Mouse (Mus musculus) WW6 (cell line): ENCODE results near the gene Mrps18b.

Experiments
- DNase-seq: peaks from one replicate; pipeline ENCODE4 v3.0.0-alpha.2; 2013; ENCODE audit warnings: low read depth, low spot score

Gene Mrps18b

GRCm38 (mm10) chr17:35918276-35919059 lies 2.3 kb upstream of the Mrps18b start:
- DNase-seq, result no peak

DNA sequence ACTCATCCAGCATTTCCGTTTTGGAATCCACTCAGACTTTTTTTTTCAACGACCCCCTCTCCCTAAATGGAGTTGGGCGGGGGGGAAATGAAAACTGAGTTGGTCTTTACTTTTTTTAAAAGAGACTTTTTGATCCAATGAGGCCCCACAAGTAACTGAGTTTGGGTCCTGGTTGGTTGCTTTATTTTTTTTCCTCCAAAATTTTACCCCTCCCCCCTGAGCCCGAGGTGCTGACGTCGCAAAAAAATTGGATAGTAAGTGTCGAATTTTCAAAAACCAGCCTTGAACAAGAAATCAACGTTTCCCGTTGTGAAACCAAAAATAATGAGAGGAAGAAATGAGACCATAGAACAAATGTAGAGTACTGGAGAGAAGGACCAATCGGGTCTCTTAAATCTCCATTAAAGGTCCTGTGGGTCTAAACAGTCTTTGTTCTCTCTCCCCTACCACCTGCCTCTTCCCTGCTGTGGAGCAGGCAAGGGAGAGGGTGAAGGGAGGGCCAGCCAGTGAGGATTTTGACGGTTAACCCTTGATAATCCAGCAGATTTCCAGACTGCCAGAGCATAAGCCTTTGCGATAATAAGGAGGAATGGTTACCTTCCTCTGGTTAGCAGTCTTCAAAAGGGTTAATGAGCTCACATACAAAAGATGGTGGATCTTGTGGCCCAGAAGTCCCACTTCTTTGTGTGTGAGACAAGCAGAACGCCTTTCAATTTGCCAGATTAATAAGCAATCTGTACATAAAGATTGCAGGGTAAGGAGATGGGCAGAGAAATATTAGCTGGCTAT lies 1.5 kb upstream of the Mrps18b start:
- no peak for DNase-seq

- no peak for DNase-seq
Observed at GRCm38 (mm10) chr17:35917143-35917462, 914 bp upstream of the Mrps18b start.

DNA sequence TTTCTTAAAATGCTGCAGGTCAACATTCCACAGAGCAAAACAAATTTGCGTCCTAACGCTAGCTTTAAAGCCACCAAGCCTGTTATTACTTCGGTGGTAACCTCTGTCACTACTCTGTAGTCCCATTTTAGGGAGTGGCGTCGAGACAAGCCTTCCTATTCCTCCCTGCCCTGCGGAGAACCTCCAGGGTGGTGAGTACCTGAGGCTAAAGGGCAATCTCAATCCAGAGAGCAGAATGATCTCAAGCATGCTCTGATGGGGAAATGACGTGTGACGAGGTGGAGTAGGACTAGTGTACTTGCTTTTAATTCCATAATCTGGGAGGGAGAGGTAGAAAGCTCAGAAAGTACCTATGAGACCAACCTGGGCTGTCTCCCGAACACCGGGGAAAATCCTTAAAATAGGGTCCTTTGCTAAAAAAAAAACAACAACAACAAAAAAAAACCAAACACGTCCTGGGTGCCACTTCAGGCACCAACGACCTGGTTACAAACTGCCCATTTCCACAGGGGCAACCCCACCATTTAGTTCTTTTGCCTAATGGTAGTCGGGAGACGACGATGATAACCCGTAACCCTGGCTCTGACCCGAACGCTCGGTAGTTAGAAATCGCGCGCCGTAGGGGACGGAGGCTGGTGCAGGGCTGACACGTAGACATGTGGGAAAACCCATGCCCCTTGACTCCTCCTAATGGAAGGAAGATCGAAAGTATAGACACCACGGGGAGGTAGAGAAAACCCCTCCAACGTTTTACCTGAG lies 472 bp downstream of the Mrps18b start:
- DNase-seq, result no peak

DNA sequence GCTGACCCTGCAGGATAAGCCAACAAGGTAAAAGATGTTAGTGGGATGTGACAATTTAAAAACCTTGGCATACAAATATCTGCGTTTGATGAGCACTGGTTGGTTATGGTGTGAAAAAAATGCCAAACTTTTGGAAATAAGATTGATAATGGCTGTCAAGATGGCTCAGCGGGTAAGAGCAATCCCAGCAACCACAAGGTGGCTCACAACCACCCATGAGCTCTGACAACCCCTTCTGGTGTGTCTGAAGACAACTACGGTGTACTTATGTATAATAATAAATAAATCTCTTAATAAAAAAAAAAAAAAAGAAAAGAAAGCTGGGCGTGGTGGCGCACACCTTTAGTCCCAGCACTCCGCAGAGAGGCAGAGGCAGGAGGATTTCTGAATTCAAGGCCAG lies 1.2 kb downstream of the Mrps18b start:
- no peak for DNase-seq

DNA sequence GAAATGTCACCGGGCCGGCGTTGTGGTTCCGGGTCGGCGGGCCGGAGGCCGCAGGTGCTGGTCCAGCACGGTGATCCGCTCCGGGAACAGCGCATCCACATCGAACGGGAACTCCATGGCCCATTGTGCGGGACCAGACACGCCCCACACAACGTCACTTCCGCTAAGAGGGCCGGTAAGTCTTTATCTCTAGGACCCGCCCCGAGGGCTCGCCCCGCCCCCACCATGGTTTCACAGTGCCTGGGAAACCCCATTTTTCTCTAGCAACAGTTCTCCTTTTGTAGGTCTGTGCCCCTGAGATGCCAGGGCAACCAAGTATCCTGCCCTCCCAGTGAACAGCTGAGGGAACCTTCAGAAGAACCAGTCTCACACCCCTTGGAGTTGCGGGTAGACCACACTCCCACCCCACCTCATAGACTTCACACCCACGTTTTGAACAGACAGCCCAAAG lies 6.2 kb downstream of the Mrps18b start, which contains the start of gene Atat1:
Gene Atat1 (minus strand): TSS at position 157 of the 451 bp plus-strand sequence.
- peak; percentile 79 for DNase-seq

GRCm38 (mm10) chr17:35909186-35909918 lies 6.8 kb downstream of the Mrps18b start:
- DNase-seq, result no peak

DNA sequence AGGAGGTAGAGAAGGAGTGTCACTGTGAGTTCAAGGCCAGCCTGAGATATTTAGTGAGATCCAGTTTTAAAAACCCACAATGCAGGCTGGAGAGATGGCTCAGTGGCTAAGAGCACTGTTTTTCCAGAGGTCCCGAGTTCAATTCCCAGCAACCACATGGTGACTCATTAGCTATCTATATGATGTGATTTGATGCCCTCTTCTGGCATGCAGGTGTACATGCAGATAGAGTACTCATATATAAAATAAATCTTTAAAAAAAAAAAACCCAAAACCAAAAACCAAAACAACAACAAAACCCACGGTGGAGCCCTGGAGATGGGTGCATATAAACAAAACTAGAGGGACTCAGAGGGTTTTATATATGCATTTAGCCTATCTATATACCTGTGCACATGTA lies 8.6 kb downstream of the Mrps18b start:
- DNase-seq, result no peak

- no peak for DNase-seq
Observed at GRCm38 (mm10) chr17:35905587-35905986, 10.6 kb downstream of the Mrps18b start.

GRCm38 (mm10) chr17:35903992-35904355 lies 12.2 kb downstream of the Mrps18b start:
- no peak for DNase-seq

DNA sequence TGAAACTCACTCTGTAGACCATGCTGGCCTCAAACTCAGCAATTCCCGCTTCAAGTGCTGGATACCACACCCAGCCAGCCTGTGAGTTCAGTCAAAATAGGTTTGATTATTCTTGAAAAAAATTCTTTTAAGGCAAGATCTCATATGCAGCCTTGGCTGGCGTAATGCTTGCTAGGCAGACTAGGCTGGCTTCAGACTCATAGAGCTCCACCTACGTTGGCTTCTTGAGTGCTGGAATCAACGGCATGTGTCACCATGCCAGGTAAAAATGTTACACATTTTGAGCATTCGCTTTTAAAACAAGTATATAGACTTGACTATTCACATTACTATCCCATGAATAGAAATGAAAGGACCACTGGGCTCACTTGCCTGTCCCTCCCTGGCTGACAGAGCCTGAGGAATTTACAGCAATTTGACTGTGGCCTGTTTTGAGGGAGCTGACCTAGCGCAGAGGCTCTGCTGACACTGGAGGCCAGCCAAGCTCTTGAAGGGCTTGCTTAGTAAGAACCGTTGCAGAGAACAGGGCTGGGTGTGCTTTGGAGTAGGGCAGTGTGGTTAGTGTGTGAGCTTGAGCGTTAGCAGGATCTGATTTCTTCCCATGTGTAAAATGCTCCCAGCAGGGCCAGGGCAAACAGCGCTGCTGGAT lies 12.7 kb downstream of the Mrps18b start:
- no peak for DNase-seq

DNA sequence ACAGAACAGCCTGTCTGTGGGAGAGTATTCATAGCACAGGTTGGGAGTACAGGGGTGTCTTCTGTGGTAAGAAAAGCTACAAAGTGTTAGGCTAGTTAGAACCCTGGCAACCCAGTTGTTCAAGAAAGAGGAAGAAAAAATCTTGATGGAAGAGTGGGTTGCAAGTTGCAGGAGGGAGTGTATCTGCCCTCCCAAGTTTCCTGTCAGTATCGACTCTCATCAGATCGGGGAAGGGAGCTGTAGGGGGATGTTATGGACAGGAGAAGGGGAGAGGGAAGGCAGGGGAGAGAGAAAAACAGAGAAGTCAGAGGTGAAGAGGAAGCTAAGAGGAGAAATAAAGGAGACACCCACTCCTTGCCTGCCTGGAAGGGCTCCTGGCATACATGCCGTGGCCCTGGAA lies 15.6 kb downstream of the Mrps18b start:
- no peak for DNase-seq

DNA sequence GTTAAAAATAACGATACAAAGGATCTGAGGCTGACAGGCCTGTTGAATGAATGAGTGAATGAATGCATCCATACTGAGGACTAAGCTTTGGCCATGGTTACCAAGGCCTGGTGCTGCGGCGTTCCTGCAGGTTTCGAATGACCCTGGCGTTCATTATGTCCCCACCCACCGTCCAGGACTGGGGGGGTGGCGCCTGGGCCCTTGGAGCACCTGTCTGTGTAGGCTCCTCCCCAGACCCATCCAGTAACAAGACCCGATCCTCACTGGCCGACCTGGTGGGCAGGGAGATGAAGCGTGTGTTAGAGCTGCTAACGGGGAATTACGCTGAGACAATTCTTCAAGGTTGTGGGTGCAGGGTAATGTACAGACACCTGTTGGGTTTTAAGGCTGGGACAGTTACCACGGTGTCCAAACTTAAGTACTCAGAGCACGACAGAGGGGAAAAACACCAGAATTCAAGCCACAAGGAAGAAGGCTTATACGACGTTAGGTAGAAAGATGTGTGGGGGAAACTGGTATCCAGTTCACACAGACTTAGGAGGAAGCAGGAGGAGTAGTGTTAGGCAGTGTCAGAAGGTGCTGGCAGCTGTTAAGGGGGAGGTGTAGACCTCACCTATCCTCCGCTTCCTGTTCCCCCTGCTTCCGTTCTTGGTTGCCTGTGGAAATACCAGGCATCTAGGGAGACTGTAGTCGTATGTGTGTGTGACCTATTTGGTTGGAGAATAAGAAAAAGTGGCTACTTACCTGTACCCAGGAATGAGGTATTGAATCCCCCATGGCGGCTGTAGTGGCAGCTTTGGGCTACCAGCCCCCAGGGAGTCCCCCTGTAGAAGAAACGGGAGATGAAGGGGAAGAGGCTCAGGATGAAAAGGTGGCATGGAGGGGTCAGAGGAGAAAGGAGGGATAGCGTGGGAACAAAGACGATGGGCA lies 18.3 kb downstream of the Mrps18b start:
- DNase-seq, result no peak

DNA sequence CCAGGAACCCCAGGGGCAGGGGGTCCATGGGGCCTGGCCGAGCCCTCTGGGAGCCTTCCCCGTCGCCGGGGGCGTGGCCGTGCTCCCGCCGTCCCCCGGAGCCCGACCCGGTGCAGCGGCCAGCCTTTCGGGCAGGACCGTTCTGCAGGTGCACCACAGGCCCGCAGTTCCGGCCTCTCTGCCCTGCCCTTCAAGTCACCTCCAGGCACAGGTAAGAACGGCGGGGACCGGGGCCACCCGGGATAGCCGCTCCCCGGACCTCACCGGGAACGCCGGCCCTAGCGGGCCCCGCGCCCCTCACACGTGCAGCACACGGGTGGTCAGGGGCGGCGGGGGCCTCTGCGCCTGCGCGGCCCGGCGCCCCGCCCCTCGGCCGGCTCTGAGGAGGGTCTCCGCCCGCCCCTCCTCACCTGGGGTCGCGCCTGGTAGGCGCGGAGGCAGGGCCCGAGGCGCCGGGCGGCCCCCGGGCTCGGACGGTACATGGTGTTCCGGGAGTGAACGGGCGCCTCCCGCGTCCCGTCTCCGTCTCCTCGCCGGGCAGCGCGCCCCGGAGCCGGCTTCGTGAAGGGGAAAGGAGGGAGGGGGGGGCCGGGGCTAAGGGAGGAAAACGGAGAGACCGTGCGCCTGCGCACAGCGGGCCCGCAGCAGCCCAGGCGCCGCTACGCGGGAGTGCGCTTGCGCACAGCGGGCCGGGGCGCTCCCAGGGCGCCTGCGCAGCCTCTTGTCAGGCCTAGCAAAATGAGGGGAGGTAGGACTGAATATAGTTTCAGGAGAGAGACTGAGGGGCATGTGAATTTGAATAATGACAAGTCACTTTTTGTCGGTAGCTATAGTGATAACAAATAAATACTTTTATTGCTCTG lies 19.2 kb downstream of the Mrps18b start, which contains the start of gene 2310061I04Rik:
Gene 2310061I04Rik (minus strand): TSS at position 651 of the 863 bp plus-strand sequence.
- peak; percentile 79 for DNase-seq

DNA sequence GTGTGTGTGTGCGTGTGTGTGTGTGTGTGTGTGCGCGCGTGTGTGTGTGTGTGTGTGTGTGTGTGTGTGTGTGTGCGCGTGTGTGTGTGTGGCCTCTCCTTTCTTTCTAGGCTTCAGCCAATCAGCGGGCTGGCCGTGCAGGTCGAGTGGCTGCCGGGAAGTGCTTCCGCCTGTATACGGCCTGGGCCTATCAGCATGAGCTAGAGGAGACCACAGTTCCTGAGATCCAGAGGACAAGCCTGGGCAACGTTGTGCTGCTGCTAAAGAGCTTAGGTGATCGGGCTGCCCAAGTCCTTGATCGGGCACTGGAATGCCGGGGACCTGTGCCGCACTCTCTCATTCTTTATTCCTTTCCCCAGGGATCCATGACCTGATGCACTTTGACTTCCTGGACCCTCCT lies 28.5 kb downstream of the Mrps18b start:
- DNase-seq, result no peak

DNA sequence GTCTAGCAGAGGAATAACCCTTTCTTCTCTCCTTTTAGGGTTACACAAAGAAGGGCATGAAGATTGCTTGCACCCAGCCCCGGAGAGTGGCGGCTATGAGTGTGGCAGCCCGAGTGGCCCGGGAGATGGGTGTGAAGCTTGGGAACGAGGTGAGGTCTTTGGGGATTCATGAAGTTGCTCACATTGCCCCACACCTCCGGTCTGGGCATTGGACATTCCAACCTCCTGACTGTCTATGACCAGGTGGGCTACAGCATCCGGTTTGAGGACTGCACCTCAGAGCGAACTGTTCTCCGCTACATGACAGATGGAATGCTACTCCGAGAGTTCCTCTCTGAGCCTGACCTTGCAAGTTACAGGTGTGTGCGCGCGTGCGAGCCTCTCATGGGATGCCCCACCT lies 32.4 kb downstream of the Mrps18b start:
- DNase-seq, result no peak

GRCm38 (mm10) chr17:35882924-35883323 lies 33.3 kb downstream of the Mrps18b start:
- no peak for DNase-seq

DNA sequence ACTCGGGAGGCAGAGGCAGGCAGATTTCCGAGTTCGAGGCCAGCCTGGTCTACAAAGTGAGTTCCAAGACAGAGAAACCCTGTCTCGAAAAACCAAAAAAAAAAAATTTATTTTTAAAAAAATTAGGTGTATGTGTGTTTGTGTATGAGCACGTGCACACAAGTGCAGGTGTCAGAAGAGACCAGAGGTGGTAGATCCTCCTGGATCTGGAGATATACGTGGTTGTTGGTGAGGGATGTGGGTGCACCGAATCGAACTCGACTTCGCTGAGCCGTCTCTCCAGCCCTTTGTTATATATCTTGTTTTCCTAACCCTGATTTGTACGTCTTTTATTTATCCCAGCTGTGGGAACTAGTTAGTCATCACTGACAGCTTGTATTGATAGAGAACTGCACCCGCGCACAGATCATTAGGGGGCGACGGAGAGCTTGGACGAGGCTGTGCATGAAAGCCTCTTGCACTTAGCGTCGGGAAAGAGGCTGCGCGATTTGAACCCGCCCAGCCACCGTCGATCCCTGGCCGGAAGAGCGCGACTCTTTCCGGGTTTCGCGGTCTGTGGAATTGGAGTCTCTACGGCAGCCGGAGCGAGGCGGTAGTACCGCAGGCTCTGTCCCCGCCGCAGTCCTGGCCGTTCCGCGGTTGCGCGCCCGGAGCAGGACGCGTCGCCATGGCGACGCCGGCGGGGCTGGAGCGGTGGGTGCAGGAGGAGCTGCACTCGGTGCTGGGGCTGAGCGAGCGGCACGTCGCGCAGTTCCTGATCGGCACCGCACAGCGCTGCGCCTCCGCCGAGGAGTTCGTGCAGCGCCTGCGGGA lies 36.7 kb downstream of the Mrps18b start, which contains the start of gene Dhx16:
Gene Dhx16 (plus strand): TSS at position 575 of the 813 bp plus-strand sequence.
- peak; percentile 94 for DNase-seq
